Mouse (Mus musculus) CD4-positive naive resting alpha-beta T cell, adult 57 days (primary cell): ENCODE measurements around the gene Prh1. TPM values are rescaled to one million over a fixed set of nuclear protein-coding genes. Genes with fewer than 3 reads are reported as not detected.

Source experiments
- total RNA-seq: library from RNA; stranded (reverse); gene quantifications from one replicate; pipeline ENCODE4 v1.2.4, GENCODE M21; 2023

Prh1 gene
- not detected for total RNA-seq

GRCm38 (mm10) chr6:132569509-132569908 lies at the start of gene Prh1:
Prh1 (plus strand) TSS chr6:132569809.

DNA sequence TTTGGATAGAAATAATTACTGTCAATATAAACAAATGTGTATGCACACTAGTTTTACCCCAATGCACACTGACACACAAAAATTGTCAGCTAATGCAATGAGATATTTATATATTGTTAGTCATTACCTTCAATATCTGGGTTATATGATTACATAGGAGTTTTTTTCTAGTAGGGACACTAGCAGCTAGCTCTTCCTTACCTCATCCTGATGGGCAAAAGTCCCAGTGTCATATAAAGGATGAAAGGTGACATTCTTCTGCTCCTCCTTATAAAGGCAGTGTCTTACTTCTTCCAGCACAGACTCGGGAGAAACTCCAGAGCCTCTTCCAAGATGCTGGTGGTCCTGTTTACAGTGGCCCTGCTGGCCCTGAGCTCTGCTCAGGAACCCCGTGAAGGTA lies 26.0 kb downstream of the Prh1 start, which contains the start of gene Prp2:
TSS of gene Prp2 (plus strand) at position 301 of the 400 bp plus-strand sequence.

Other genes with a start within 250 kb of the Prh1 start
- gene Gm8882, start 205.7 kb upstream of the Prh1 start, total RNA-seq: not detected
- not detected for gene Prp2, start 26.1 kb downstream of the Prh1 start, total RNA-seq
- not detected for gene A630073D07Rik, start 81.7 kb downstream of the Prh1 start, total RNA-seq
- not detected for gene Tas2r120, start 87.1 kb downstream of the Prh1 start, total RNA-seq
- gene Tas2r121, start 131.2 kb downstream of the Prh1 start, total RNA-seq: not detected
- gene Tas2r122, start 142.1 kb downstream of the Prh1 start, total RNA-seq: not detected
- gene Tas2r115, start 168.2 kb downstream of the Prh1 start, total RNA-seq: not detected
- not detected for gene Tas2r124, start 184.9 kb downstream of the Prh1 start, total RNA-seq
- not detected for gene Tas2r102, start 192.3 kb downstream of the Prh1 start, total RNA-seq
- gene Tas2r136, start 208.4 kb downstream of the Prh1 start, total RNA-seq: not detected
- gene Tas2r117, start 233.0 kb downstream of the Prh1 start, total RNA-seq: not detected